Mouse (Mus musculus): ENCODE data around the gene Cox8a. TPM values are rescaled to one million over a fixed set of nuclear protein-coding genes. Genes with fewer than 3 reads are reported as not detected.

The Cox8a gene
- polyA plus RNA-seq, 1 experiment from 2014 or later: 903 TPM

GRCm38 (mm10) chr19:7240782-7241690 is 23.6 kb upstream of the Cox8a start, which contains the start of gene Naa40:
Gene Naa40 (minus strand): TSS chr19:7241183.
- ATAC-seq (ENCODE audit: insufficient number of reproducible peaks, insufficient read depth, low FRiP score, low TSS enrichment, low read depth): peak; percentile 94
- Histone ChIP-seq H3K9ac (replicated peaks) (peak within 1 kb of the TSS; percentile 80), H3K27me3 (no peaks in the 10 kb centered on the region; the same call in 1 of the 2 replicates), H3K9me3 (no peaks in the 10 kb centered on the region), H3K4me2 (peak within 1 kb of the TSS; percentile 83), H3K4me1 (replicated peaks) (peaks cover 30% of the 10 kb centered on the region), H3K36me3 (peaks cover 25% of the 10 kb centered on the region), H3K4me3 (replicated peaks) (peak within 1 kb of the TSS; percentile 72), H3K27ac (peak within 1 kb of the TSS; percentile 83)
- WGBS: under 1% methylated on average over 80 of the region's 80 CpGs

- WGBS: 5% methylated on average over 13 of the region's 13 CpGs
- Histone ChIP-seq H3K36me3 (peaks cover 30% of the 10 kb centered on the region), H3K27me3 (no peaks in the 10 kb centered on the region; the same call in 1 of the 2 replicates), H3K4me1 (replicated peaks) (peaks cover 30% of the 10 kb centered on the region), H3K4me2 (peak overlapping the region; percentile 83), H3K27ac (peak overlapping the region; percentile 83), H3K4me3 (replicated peaks) (peak overlapping the region; percentile 72), H3K9ac (replicated peaks) (peak overlapping the region; percentile 80), H3K9me3 (no peaks in the 10 kb centered on the region)
- no peak for ATAC-seq (ENCODE audit: insufficient number of reproducible peaks, insufficient read depth, low FRiP score, low TSS enrichment, low read depth)
These were observed 22.9 kb upstream of the Cox8a start for GRCm38 (mm10) chr19:7240291-7240690.

- WGBS: 90% methylated on average over 3 of the region's 3 CpGs
- peak overlapping the region; percentile 80; the same call in 1 of the 2 replicates for H3K9ac ChIP-seq (replicated peaks)
- no peaks in the 10 kb centered on the region for H3K9me3 ChIP-seq
- H3K27me3 ChIP-seq: no peaks in the 10 kb centered on the region; the same call in 1 of the 2 replicates
- peak overlapping the region; percentile 72 for H3K4me3 ChIP-seq (replicated peaks)
- H3K27ac ChIP-seq: no peak overlapping the region
- peak overlapping the region; percentile 83 for H3K4me2 ChIP-seq
- ATAC-seq (ENCODE audit: insufficient number of reproducible peaks, insufficient read depth, low FRiP score, low TSS enrichment, low read depth): no peak
- H3K4me1 ChIP-seq (replicated peaks): peaks cover 30% of the 10 kb centered on the region
- peaks cover 30% of the 10 kb centered on the region for H3K36me3 ChIP-seq
These were observed 22.2 kb upstream of the Cox8a start for GRCm38 (mm10) chr19:7239574-7239973.

- no peaks in the 10 kb centered on the region for H3K9me3 ChIP-seq
- H3K4me1 ChIP-seq (replicated peaks): peaks cover 30% of the 10 kb centered on the region
- H3K4me2 ChIP-seq: no peak overlapping the region
- H3K27ac ChIP-seq: no peak overlapping the region
- no peaks in the 10 kb centered on the region for H3K27me3 ChIP-seq
- 91% methylated on average over 4 of the region's 4 CpGs for whole genome bisulfite sequencing
- ATAC-seq (ENCODE audit: insufficient number of reproducible peaks, insufficient read depth, low FRiP score, low TSS enrichment, low read depth): no peak
- H3K9ac ChIP-seq (replicated peaks): no peak overlapping the region
- H3K4me3 ChIP-seq (replicated peaks): no peak overlapping the region
- peaks cover 57% of the 10 kb centered on the region for H3K36me3 ChIP-seq
These were observed 19.3 kb upstream of the Cox8a start for GRCm38 (mm10) chr19:7236742-7237141.

GRCm38 (mm10) chr19:7236011-7236410 is 18.6 kb upstream of the Cox8a start:
- no peak overlapping the region for H3K4me2 ChIP-seq
- no peak for ATAC-seq (ENCODE audit: insufficient number of reproducible peaks, insufficient read depth, low FRiP score, low TSS enrichment, low read depth)

GRCm38 (mm10) chr19:7235461-7235860 is 18.0 kb upstream of the Cox8a start:
- H3K4me1 ChIP-seq (replicated peaks): peaks cover 25% of the 10 kb centered on the region
- no peak overlapping the region for H3K4me2 ChIP-seq
- no peak for ATAC-seq (ENCODE audit: insufficient number of reproducible peaks, insufficient read depth, low FRiP score, low TSS enrichment, low read depth)
- H3K4me3 ChIP-seq (replicated peaks): no peak overlapping the region
- WGBS: 93% methylated on average over 9 of the region's 9 CpGs
- peaks cover 70% of the 10 kb centered on the region for H3K36me3 ChIP-seq
- H3K27me3 ChIP-seq: no peaks in the 10 kb centered on the region
- no peak overlapping the region for H3K27ac ChIP-seq
- no peak overlapping the region for H3K9ac ChIP-seq (replicated peaks)
- H3K9me3 ChIP-seq: no peaks in the 10 kb centered on the region

More at GRCm38 (mm10) chr19:7236011-7236410, 18.6 kb upstream of the Cox8a start:
- Histone ChIP-seq H3K9ac (replicated peaks) (no peak overlapping the region), H3K4me1 (replicated peaks) (peaks cover 26% of the 10 kb centered on the region), H3K36me3 (peaks cover 64% of the 10 kb centered on the region), H3K27ac (no peak overlapping the region), H3K4me3 (replicated peaks) (no peak overlapping the region), H3K27me3 (no peaks in the 10 kb centered on the region), H3K9me3 (no peaks in the 10 kb centered on the region)
- WGBS: 89% methylated on average over 2 of the region's 2 CpGs

- H3K4me3 ChIP-seq (replicated peaks): no peak overlapping the region
These were observed 17.3 kb upstream of the Cox8a start for GRCm38 (mm10) chr19:7234537-7235221.

GRCm38 (mm10) chr19:7226511-7226914 is 9.1 kb upstream of the Cox8a start:
- Histone ChIP-seq H3K27me3 (no peaks in the 10 kb centered on the region), H3K9ac (replicated peaks) (no peak overlapping the region; the same call in 1 of the 2 replicates), H3K4me1 (replicated peaks) (no peaks in the 10 kb centered on the region), H3K36me3 (peaks cover 64% of the 10 kb centered on the region), H3K9me3 (no peaks in the 10 kb centered on the region), H3K4me3 (replicated peaks) (no peak overlapping the region), H3K27ac (no peak overlapping the region), H3K4me2 (no peak overlapping the region)
- no peak for ATAC-seq (ENCODE audit: insufficient number of reproducible peaks, insufficient read depth, low FRiP score, low TSS enrichment, low read depth)
- WGBS: 79% methylated on average over 6 of the region's 6 CpGs

More at GRCm38 (mm10) chr19:7234537-7235221, 17.3 kb upstream of the Cox8a start:
- Histone ChIP-seq H3K36me3 (peaks cover 78% of the 10 kb centered on the region), H3K4me2 (no peak overlapping the region), H3K27ac (no peak overlapping the region), H3K27me3 (no peaks in the 10 kb centered on the region), H3K9me3 (no peaks in the 10 kb centered on the region), H3K9ac (replicated peaks) (no peak overlapping the region), H3K4me1 (replicated peaks) (peaks cover 18% of the 10 kb centered on the region)
- no peak for ATAC-seq (ENCODE audit: insufficient number of reproducible peaks, insufficient read depth, low FRiP score, low TSS enrichment, low read depth)
- WGBS: 61% methylated on average over 8 of the region's 8 CpGs

- H3K27me3 ChIP-seq: no peaks in the 10 kb centered on the region
- 91% methylated on average over 9 of the region's 9 CpGs for WGBS
- H3K9me3 ChIP-seq: no peaks in the 10 kb centered on the region
- no peak overlapping the region for H3K27ac ChIP-seq
- no peak overlapping the region for H3K4me3 ChIP-seq (replicated peaks)
- no peaks in the 10 kb centered on the region for H3K4me1 ChIP-seq (replicated peaks)
- H3K36me3 ChIP-seq: peaks cover 51% of the 10 kb centered on the region
- H3K9ac ChIP-seq (replicated peaks): no peak overlapping the region
- no peak overlapping the region for H3K4me2 ChIP-seq
- ATAC-seq (ENCODE audit: insufficient number of reproducible peaks, insufficient read depth, low FRiP score, low TSS enrichment, low read depth): no peak
These were observed 7.8 kb upstream of the Cox8a start for GRCm38 (mm10) chr19:7225096-7225690.

GRCm38 (mm10) chr19:7224253-7224652 is 6.8 kb upstream of the Cox8a start:
- Histone ChIP-seq H3K9me3 (no peaks in the 10 kb centered on the region), H3K9ac (replicated peaks) (no peak overlapping the region), H3K36me3 (peaks cover 41% of the 10 kb centered on the region), H3K27ac (no peak overlapping the region), H3K4me2 (no peak overlapping the region), H3K27me3 (no peaks in the 10 kb centered on the region), H3K4me3 (replicated peaks) (no peak overlapping the region), H3K4me1 (replicated peaks) (no peaks in the 10 kb centered on the region)
- WGBS: 85% methylated on average over 3 of the region's 3 CpGs
- no peak for ATAC-seq (ENCODE audit: insufficient number of reproducible peaks, insufficient read depth, low FRiP score, low TSS enrichment, low read depth)

GRCm38 (mm10) chr19:7223488-7223887 is 6.1 kb upstream of the Cox8a start:
- H3K36me3 ChIP-seq: peaks cover 34% of the 10 kb centered on the region
- H3K9ac ChIP-seq (replicated peaks): no peak overlapping the region
- H3K27me3 ChIP-seq: no peaks in the 10 kb centered on the region
- H3K4me1 ChIP-seq (replicated peaks): no peaks in the 10 kb centered on the region
- no peak overlapping the region for H3K4me3 ChIP-seq (replicated peaks)
- H3K4me2 ChIP-seq: no peak overlapping the region
- ATAC-seq (ENCODE audit: insufficient number of reproducible peaks, insufficient read depth, low FRiP score, low TSS enrichment, low read depth): no peak
- no peaks in the 10 kb centered on the region for H3K9me3 ChIP-seq
- no peak overlapping the region for H3K27ac ChIP-seq
